Mouse (Mus musculus): ENCODE measurements around the gene Uvrag. TPM values are rescaled to one million over a fixed set of nuclear protein-coding genes. Genes with fewer than 3 reads are reported as not detected.

Gene Uvrag
- total and polyA plus RNA-seq, 3 experiments = 15.0 to 19.5 TPM; not detected in 1

GRCm38 (mm10) chr7:98835519-98836441, 305.2 kb downstream of the Uvrag start:
- H3K9ac ChIP-seq (ENCODE audit: control insufficient read depth, low read depth, low read length, poor library complexity, severe bottlenecking) = no peak overlapping the region
- no peak overlapping the region for H3K4me3 ChIP-seq (ENCODE audit: control insufficient read depth in 1 of 2, insufficient read depth in 1 of 2, low read depth in 2 of 2, low read length in 2 of 2)

More at GRCm38 (mm10) chr7:98835519-98836441, 305.2 kb downstream of the Uvrag start:
- no peak for TF ChIP-seq MYC (IDR thresholded peaks at IDR 0.05; ENCODE audit: low read depth, low read length)
- TF ChIP-seq MEF2A (IDR thresholded peaks at IDR 0.05; ENCODE audit: extremely low read depth, insufficient replicate concordance, low read depth, low read length, poor library complexity, severe bottlenecking) = no peak
- DNase-seq (ENCODE audit: low read depth, low spot score) = no peak
- H3K27me3 ChIP-seq (ENCODE audit: control insufficient read depth in 1 of 2, insufficient read depth in 2 of 2, low read length in 2 of 2) = no peaks in the 10 kb centered on the region
- H3K4me1 ChIP-seq (ENCODE audit: control insufficient read depth in 1 of 2, insufficient read depth in 2 of 2, low read length in 2 of 2) = no peaks in the 10 kb centered on the region; a peak in 1 of 4 replicates
- H3K9me3 ChIP-seq (replicated peaks; ENCODE audit: insufficient read depth, low read length) = no peaks in the 10 kb centered on the region
- no peak overlapping the region for H3K27ac ChIP-seq (ENCODE audit: control insufficient read depth, low read depth, low read length)
- no peaks in the 10 kb centered on the region for H3K36me3 ChIP-seq (ENCODE audit: control insufficient read depth in 1 of 2, insufficient read depth in 2 of 2, low read length in 2 of 2)
- no peaks in the 10 kb centered on the region for H3K79me2 ChIP-seq (ENCODE audit: control insufficient read depth, insufficient read depth, low read length, poor library complexity)

Other genes with a start within 250 kb of the Uvrag start
- gene Dgat2, start 41.6 kb upstream of the Uvrag start, total RNA-seq (2012; rRNA removed) = 4.1 and 4.5 TPM in 2 replicates
- 1 to 10 TPM in 1 of 2 experiments, not detected in 1; 7.7 TPM for gene Dgat2, start 41.6 kb upstream of the Uvrag start, polyA plus RNA-seq (2012; ENCODE audit: insufficient read depth in 1 of 2, insufficient read length in 2 of 2, low read depth in 1 of 2, low replicate concordance in 2 of 2, missing spikeins in 1 of 2)
- not detected in 2 replicates for gene Mogat2, start 97.5 kb upstream of the Uvrag start, total RNA-seq (2012; rRNA removed)
- gene Mogat2, start 97.5 kb upstream of the Uvrag start, polyA plus RNA-seq (2012; ENCODE audit: insufficient read depth in 1 of 2, insufficient read length in 2 of 2, low read depth in 1 of 2, low replicate concordance in 2 of 2, missing spikeins in 1 of 2) = under 1 TPM in 1 of 2 experiments, not detected in 1; 0.13 TPM
- gene Map6, start 126.3 kb upstream of the Uvrag start, total RNA-seq (2012; rRNA removed) = not detected in 2 replicates
- gene Map6, start 126.3 kb upstream of the Uvrag start, polyA plus RNA-seq (2012; ENCODE audit: insufficient read depth in 1 of 2, insufficient read length in 2 of 2, low read depth in 1 of 2, low replicate concordance in 2 of 2, missing spikeins in 1 of 2) = not detected
- gene Serpinh1, start 212.1 kb upstream of the Uvrag start, total RNA-seq (2012; rRNA removed) = not detected in 2 replicates
- gene Serpinh1, start 212.1 kb upstream of the Uvrag start, polyA plus RNA-seq (2012; ENCODE audit: insufficient read depth in 1 of 2, insufficient read length in 2 of 2, low read depth in 1 of 2, low replicate concordance in 2 of 2, missing spikeins in 1 of 2) = not detected
- gene Gdpd5, start 240.3 kb upstream of the Uvrag start, total RNA-seq (2012; rRNA removed) = 0.15 and 0.23 TPM in 2 replicates
- under 1 TPM in 1 of 2 experiments, not detected in 1; 0.26 TPM for gene Gdpd5, start 240.3 kb upstream of the Uvrag start, polyA plus RNA-seq (2012; ENCODE audit: insufficient read depth in 1 of 2, insufficient read length in 2 of 2, low read depth in 1 of 2, low replicate concordance in 2 of 2, missing spikeins in 1 of 2)